Mouse (Mus musculus): ENCODE measurements around the gene Nrxn3.
A peak's percentile ranks its signal among the peaks of the same experiment; 100 is the strongest.

Gene Nrxn3

DNA sequence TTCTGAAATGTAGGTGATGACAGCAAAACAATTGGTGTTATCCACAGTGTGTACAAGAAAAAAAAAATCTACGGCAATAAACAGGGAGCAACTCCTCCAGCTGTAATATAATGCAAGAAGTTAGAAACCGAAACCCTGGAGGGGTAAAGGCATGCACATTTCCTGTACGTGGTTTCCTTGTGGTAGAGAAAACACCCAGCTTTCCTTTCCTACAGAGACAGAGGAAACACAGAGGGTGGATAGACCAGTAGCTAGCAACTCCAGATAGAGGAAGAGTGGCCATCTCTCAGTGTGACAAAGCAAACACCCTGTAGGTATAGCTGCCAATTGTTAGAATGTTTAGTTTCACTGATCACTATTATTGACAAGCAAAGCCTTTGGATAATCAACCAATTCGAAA, 642.2 kb downstream of the Nrxn3 start:
- no peak for DNase-seq

DNA sequence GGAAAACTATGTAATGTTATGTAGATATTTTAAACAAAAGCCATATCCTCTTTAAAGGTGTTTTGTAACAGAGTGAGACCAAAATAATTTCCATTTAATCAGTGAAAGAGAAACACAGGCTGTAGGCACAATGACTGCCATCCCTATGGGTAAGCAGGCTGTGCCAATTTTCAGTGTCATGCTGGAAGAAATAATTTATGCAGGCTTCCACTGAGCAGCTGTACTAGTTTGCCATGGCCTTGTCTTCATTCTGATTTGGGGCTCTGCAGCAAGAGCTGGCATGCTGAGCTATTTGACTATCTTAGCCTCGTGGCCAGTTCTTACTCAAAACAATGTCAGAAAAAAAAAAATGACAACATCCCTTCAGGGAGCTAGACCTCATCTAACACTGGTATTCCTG, 647.3 kb downstream of the Nrxn3 start:
- no peak for DNase-seq

DNA sequence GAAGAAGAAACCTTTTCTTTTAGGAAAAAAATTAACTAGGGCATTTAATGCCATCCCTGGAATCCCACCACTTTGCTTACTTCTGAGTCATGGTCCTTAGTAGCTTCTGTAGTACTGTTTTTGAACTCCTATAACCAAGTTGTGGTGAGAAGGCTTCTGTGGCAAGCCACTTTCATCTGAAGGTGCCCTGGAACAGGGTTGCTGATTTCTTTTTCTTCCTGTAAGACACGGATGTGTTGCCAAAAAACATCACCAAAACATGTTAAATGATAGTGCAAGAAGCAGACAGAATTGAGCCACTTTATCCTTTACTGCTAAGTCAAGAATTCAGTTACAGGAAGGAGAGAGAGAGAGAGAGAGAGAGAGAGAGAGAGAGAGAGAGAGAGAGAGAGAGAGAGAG, 653.9 kb downstream of the Nrxn3 start:
- no peak for DNase-seq

DNA sequence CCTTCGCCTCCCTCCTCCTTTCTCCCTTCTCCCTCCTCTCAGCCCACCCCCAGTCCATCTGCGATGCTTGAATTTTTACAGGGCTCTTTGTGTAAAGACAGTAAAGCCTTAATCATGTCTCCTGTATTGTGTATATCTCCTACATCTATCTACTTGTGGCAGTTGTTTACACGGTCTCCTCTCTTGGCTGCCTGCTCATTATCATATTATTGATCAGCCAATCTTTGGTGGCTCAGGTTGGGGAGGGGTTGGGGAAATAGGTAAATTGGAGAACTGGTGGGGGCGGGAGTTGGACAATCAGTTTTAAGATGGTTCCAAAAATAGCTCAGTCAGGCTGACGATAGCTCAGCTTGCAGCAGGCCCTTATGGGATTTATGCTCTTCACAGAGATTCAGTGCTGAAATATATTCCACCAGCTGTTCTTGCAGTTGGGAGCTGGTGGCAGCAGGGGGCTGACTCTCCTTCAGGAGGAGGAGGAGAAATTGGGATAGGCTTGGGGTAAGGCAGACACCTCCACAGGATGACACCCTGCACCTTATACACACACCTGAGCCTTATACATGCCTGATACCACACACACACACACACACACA, 654.5 kb downstream of the Nrxn3 start:
- no peak for DNase-seq

DNA sequence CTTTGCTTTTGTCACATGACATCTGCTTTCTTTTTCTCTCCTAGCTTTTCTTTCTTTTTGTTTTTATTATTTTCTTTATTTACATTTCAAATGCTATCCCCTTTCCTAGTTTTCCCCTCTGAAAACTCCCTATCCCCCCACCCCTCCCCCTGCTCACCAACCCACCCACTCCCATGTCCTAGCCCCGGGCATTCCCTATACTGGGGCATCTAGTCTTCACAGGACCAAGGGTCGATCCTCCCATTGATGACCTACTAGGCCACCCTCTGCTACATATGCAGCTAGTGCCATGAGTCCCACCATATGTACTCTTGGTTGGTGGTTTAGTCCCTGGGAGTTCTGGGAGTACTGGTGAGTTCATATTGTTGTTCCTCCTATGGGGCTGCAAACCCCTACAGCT, 655.0 kb downstream of the Nrxn3 start:
- DNase-seq, result no peak

DNA sequence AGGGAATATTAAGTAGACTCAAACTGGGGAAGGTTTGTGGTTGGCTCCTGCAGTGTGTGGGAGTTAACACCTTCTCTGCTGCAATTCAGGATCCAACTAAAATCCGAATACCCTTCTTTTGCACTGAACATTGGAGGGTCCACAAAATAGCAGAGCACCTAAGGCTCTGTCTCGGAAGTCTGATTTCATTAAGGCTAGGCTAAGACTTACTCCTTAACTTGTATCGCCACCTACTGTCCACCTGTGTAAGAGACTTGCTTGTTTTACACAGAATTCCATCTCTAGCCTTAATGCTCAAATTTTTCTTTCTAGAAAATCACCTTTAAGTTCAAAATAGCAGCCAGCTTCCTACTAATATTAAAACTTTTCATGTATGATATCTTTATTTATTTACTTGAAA, 660.6 kb downstream of the Nrxn3 start:
- no peak for DNase-seq

DNA sequence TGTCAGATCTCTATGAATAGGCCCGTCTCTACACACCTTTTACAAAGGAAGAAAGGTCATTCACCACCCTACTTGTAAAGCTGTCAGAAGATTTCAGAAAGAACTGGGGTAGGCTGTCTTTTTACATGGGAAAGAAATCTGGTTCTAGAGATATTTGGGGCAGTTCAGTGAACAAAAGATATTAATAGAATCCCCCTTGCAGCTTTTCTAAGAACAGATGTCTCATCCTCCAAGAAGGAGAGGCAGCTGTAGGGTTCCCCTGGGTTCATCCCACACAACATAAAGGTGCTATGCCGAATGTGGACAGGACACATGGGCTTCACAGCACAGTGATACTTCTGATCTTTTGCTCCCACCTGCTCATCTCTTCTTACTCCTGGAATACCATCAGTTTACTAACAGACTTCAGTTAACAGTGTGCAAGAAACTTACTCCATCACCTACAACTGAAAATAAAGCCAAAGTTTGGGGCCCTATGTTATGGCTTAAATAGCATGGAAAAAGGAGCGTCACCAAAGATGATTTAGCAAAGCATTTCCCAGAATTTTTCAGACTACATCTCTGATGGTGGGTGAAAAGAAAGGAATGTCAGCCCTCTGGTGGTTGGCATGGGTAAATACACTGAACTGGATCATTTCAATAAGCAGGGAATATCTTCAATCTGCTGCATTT, 672.6 kb downstream of the Nrxn3 start:
- peak in 1 of 2 experiments; percentile 18 for DNase-seq

DNA sequence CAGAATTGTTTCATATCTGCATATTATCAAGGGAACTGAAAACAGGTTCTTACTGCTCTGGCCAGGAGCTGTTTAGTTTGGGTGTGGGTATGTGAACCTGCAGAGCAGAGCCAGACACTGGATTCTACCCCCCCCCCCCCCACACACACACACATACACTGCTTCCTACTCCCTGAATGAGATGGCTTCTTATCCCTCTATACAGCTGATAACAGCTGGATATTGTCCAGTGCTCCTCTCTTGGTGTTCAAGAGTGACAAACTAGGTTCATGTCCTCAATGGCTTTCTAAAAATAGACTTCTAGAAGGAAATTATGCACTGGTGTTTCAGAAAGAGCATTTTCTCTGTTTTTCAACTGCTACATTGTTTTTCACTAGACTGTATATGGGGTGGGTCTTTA, 713.8 kb downstream of the Nrxn3 start:
- DNase-seq, result no peak

DNA sequence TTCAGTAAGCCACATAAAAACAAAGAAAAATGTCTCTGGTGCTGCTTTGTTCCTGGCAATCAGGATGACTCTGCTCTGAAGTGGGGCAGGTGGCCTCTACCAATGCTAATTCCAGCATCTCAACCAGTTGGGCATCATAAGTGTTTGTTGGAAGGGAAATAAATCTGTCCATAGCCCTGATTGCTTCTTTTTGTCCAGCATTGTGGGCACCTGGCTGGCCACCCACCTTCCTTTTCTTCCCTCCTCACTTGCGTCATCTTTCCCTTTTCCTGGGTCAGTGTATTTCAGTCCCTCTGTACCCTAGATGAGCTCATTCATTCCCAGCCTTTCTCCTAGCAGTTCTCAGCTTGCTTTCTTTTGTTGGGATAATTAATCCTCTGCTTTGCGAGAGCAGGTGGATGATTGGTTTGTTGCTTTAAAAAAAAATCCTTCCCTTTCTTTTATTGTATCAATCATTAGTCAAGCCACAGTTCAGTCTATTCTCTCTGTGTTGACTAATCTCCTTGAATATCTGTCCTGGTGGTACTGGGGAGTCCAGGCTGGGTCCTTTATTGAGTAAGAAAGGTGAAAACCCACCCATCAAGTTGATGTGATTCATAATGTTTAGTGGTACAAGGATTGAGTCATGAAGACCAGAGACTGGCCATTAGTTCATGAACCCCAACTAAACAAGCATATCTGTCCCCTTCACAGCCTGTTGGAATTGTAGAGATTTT, 719.8 kb downstream of the Nrxn3 start:
- no peak for DNase-seq

DNA sequence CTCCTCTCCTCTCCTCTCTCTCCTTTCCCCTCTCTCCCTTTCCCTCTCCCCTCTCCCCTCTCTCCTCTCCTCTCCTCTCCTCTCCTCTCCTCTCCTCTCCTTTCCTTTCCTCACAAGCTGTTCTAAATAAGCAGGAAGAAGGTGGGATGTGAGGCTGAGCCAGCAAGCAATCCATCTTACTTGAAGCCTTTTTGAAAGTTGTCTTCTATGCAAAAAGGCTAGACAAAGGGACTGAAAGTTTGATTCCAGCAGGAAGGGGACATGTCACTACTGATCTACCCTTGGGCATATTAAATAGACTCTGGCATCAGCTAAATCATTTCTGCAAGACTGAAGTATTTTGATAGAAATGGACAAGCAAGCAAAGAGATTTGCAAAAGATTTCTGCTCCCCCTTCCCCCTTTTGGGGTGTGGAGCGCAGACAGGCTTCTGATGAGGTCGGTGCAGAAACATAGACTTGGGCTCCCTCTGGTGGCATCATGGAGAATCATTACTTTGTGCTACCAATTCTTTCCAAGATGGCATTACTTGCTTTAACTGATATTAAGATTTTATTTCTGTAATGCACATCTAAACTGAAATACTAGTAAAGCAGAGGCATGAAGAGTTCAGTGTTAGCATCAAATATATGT, 728.1 kb downstream of the Nrxn3 start:
- DNase-seq, result peak; percentile 12 to 49

DNA sequence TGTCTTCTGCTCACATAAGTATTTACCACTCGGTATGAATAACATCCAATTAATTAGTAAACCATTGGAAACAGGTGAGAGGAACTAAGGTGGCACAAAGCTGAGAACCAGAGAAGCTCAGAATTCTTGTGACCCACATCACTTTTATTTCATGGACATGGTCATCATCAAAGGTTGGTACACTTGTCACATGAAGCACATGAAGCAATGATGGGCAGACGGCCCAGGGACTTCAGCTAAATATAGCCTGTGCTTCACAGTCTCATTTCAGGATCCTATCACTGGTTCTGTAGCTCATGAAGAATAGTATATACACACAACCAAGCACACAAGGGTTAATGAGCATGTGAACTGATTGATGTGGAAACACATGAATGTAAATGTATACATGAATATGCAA, 747.5 kb downstream of the Nrxn3 start:
- DNase-seq, result no peak

DNA sequence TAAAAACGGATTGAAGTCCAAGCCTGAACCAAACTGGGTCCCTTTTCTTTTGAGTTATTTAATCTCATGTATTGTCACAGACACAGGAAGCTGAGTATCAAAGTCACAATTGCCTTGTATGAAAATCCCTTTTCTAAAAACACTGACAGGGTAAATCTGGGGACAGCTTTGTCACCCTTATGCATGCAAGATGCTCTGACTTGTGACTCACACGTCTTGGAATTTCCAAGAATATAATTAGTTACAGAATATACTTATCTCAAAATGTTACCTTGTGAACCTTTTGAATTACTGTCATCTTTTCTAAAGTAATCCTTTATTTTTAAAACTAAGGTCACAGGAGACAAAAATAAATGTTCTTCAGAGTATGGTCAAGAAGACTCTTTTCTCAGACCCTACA, 748.6 kb downstream of the Nrxn3 start:
- no peak for DNase-seq

DNA sequence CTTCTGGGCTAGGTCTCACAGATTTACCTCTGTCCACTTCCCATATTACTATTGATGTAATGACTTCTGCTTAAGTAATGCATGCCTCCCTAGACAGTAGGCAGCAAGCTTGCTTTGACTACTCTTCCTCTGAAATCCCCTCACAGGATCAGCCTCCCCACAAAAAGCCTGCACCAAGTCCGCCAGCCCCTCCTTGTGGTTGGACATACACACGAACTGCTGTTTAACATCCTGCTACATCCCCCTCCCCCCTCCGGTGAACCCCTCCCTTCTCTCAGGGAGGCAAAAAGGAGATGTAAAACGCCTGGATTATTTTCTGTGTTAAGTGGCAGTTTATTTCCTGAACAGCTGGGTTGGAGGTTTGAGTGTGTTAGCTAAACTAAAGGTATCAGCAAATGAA, 749.2 kb downstream of the Nrxn3 start:
- DNase-seq, result no peak

DNA sequence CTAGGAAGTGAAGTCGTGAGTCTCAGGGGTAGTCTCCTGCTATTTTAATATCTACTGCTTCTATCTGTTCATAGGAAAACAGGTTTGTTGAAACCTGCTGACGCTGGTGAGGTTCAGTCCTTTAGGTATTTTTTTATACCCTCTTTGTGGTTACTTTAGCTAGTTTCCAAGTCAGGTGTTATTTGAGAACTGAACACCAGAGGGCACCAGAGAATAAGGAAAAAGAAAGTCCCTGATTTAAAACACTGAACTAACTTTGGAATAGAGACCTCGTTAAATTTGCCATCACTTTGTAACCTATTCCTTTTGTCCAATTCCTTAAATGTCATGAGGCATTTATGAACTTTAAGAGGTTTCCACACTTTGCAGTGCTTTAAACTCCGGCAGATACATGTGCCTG, 756.4 kb downstream of the Nrxn3 start:
- DNase-seq, result peak in 1 of 2 experiments; percentile 51

DNA sequence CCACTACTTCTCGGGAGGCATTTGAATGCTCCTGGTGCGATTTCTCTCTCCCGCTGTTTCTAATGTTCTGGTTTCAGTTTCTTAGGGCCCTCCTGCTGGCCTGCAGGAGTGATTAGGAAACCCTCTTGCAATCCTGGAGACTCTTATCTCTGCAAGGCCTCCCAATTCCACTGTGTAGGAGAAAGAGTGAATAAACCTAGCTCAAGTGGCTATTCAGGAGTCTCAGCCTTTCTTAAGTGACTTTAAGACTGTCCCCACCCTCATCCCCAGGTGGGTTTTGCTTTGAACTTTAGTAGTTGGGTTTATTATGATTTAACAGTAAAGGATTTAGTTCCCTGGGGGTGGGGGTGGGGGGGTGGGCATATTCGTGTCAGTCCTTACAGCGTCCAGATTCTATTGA, 759.5 kb downstream of the Nrxn3 start:
- no peak for DNase-seq

DNA sequence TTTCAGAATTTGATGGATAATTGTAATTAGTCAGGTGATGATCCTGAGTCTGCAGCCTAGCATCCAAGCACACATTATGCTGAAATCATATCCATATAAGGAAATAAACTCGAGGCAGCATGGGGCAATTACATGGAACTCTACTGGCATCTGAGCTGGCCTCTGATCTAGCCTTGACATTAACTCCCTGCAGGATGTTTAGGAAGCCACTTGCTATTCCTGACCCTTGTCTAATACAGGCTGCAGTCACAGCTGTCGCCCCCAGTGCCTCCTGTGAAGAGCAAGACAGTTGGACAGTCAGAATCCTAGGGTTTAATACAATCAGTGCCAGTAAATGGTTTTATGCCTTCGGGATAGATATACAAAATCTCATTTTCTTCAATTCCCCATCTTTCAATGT, 781.4 kb downstream of the Nrxn3 start:
- peak in 1 of 2 experiments; percentile 23 for DNase-seq

DNA sequence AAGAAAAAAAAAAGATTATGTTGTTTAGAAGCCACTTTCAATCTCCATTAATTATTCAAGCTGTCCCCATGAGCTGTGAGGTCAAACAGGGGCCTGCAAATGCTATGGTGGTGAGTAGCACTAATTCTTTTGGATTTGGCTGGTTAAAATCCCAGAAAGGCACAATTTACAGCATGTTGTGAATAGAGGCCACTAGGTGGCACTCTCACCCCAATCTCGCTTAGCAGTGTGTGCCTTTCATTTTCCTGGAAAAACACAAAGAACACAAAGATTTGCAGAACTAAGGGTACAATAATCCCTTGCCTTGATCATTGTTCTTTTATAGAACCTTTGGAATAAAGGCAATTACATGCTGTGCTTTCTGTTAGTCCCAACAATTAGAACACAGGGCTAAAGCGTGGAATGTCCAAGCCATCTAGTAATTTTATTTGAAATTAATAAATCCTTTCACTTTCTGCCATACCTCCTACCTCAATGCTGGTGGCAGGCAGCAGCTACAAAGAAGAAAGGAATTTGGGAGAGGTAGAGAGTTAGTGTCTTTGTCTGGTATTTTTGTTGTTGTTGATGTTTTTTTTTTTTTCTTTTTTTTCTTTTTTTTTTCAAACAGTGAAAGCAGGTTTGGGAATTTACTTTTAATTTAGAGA, 782.6 kb downstream of the Nrxn3 start:
- peak; percentile 78 to 87 for DNase-seq

DNA sequence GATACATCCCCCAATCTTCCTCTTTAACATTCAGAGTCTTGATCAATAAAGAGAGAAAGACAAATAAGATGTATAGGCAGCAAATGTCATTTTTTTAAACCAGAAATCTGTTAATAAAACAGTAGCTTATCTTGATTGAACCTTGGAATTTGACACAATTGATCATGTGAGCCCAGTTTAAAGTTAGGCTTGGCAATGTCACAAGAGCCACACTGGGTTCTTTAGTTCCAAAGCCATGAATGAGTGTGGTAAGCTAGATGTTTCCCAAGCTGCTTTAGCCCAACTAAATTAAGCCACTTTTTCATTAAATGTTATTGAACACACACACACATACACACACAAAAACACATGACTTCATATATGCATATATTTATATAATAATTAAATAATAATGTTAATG, 786.3 kb downstream of the Nrxn3 start:
- DNase-seq, result no peak

DNA sequence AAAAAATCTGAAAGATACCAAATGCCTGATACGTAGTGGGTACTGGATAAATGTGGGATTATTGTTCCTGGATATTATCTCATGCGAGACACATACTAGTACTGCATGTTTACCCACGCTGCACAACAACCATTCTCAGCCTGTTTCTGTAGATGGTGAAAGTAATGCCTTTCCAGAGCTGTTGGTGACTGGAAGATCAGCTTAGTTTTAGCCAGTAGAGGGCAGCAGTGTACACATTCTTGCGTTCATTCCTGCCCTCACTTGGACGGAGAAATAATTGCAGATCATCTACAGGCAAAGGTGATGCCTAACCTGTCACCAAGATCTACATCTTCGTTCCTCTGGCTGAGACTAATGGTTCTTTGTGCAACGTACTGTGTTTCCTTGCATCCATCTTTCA, 791.1 kb downstream of the Nrxn3 start:
- peak; percentile 56 to 79 for DNase-seq

DNA sequence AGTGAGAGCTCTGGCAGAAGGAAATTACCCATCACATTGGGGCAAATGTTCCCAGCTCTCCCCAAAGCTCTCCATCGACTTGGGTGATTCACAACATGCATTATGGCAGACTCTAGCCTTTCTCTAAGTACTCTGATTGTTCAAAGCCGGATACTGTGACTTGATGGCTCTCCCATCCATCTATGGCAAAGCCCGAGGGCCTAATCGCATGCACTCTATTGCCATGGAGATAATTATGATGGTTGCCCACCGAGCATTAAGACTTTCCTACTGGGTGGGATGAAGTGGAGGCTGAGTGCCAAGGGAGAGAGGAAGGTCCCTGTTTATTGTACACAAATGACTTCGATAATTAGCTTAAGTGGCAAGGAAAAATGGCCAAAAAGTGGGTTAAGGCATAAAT, 793.4 kb downstream of the Nrxn3 start:
- no peak for DNase-seq

DNA sequence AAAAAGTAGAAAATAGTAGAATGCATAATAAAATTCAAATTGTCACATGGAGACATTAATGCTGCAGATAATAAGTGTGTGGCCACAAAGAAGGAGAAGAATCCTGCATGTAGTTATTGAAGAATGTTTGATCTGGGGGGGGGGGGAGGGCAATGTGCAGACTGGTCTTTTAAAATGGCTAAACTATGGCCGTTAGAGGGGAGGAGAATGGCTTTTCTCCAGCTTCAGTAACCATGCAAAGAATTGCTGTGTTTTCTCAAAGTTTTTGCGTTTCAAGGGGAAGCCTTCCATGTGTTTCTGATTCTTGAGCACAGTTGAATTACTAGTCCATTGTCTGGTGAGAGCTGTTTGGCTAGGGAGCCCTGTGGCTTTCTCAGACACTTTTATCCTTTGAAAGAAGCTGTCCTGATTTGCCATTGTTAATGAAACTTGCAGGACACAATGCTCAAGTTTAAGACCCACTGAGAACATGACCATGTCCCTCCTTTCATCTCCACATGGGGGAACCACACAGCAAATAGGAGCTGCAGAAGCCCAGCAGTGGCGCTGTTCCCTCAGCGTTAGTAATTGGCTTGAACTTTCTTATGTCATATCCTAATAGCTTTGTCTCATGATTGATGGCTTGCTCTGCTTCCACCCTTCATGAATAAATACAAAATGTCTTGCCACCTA, 808.1 kb downstream of the Nrxn3 start:
- no peak for DNase-seq

DNA sequence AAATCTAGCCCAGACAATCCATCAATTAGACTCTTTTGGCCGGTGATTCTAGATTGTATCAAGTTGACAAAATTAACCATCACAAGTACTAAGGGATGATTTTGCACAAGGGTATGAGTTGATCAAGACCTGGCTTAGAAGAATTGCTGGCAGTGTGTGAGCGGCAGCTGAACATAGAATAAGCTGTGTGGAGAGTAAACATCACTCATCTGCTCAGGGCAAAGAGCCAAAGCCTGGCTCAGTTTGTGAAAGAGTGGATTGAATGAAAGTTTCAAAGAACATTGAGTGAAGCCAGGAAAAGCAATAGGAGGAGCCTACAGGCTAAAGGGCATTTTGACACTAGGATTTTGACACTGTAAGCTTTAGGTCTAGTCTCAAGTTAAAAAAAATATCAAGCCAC, 828.6 kb downstream of the Nrxn3 start:
- DNase-seq, result peak in 1 of 2 experiments; percentile 55
